Mouse (Mus musculus) cortical plate, adult 2 months (tissue): ENCODE measurements around the gene Zfp385a.

Experiments used
- CTCF ChIP-seq: fragments of 200-500 bp; IDR thresholded peaks from 2 replicates; pipeline ENCODE4 v1.5.1; 2011; ENCODE audit warnings: mild to moderate bottlenecking, control low read depth, low read length; ENCODE audit not compliant: insufficient read depth; ENCODE audit errors: extremely low read depth
- POLR2A ChIP-seq: fragments of 200-500 bp; IDR thresholded peaks from 2 replicates; pipeline ENCODE4 v1.6.1; 2011; ENCODE audit warnings: mild to moderate bottlenecking, low read length, control low read depth; ENCODE audit not compliant: insufficient read depth; ENCODE audit errors: extremely low read depth

DNA sequence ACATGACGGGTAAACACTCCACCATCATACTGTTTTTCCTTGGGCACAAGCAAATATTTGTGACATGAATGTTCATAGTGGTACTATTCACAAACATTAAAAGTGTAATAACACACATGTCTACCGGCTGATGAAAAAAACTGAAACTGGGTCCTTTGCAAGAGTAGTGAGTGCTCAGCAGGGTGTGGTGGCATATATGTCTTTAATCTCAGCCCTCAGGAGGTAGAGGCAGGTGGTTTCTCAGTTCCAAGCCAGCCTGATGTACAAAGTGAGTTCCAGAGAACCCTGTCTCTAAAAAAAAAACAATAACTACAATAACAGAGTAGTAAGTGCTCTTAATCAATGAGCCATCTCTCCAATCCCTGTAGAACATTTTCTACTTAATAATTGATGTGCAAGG lies 75.1 kb downstream of the Zfp385a start:
- TF ChIP-seq POLR2A (no peak), CTCF (no peak)
